In the genomic region with DNA sequence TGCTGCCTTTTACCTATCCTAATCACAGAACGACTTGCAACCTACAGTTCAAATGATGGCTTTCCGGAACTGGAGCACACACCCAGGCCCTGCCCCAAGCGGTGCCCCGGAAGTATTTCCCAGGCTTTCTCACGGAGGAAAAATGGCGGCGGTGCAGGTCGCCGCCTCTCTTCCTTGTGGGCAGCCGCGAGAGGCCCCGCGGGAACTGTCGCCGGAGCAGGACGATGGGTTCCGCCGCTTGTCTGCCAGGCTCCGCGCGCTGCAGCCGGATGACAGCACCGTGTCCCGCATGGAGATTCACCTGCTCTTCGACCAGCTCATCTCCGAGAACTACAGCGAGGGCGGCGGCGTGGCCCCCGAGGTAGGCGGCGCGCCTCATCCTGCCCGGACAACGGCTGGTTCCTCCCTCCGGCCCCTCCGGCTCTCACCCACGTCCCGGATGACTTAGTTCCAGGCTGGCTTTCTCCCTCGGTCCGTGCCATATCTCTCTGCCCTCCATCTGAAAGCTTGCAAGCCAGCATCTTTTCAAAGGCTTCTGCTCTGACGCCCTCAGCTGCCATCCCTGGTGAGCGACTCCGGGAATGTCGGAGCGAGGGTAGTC, we compare ENCODE assay signal across 1 mouse cellular context.
A peak's percentile ranks its signal among the peaks of the same experiment; 100 is the strongest.
TF ChIP-seq lines count a peak whose summit lies in the region.

Gene Heatr6 (plus strand): TSS at position 116 of the 601 bp plus-strand sequence.

TF ChIP-seq in CH12.LX, 34 proteins besides CTCF, POLR2A, EP300 and RAD21 (continued from another document):
- TF ChIP-seq NRF1 (IDR thresholded peaks at IDR 0.05; ENCODE audit: low read depth, low read length) (peak; percentile 65), RCOR1 (conservative IDR thresholded peaks at IDR 0.05; ENCODE audit: low read depth, low read length) (peak; percentile 25; the same call in 1 of the 2 replicates), MEF2A (IDR thresholded peaks at IDR 0.05; ENCODE audit: borderline replicate concordance, low read depth, low read length) (peak; percentile 56; the same call in 1 of the 2 replicates), POLR2AphosphoS2 (IDR thresholded peaks at IDR 0.05; ENCODE audit: low read depth, low read length) (peak; percentile 84; the same call in 1 of the 2 replicates), ELF1 (IDR thresholded peaks at IDR 0.05; ENCODE audit: low read depth, low read length) (peak; percentile 93), ZKSCAN1 (IDR thresholded peaks at IDR 0.05; ENCODE audit: borderline replicate concordance, low read depth, low read length) (no peak), HCFC1 (IDR thresholded peaks at IDR 0.05; ENCODE audit: low read depth, low read length) (peak; percentile 91), KAT2A (IDR thresholded peaks at IDR 0.05; ENCODE audit: insufficient replicate concordance, low read length) (peak; percentile 88; the same call in 1 of the 2 replicates), UBTF (IDR thresholded peaks at IDR 0.05; ENCODE audit: low read depth, low read length) (peak; percentile 86; the same call in 1 of the 2 replicates), E2F4 (IDR thresholded peaks at IDR 0.05; ENCODE audit: insufficient replicate concordance, low read depth, low read length) (no peak), ETS1 (conservative IDR thresholded peaks at IDR 0.05; ENCODE audit: low read depth, low read length) (no peak), ZMIZ1 (IDR thresholded peaks at IDR 0.05; ENCODE audit: low read depth, low read length) (peak; percentile 96), PAX5 (IDR thresholded peaks at IDR 0.05; ENCODE audit: low read length) (no peak), MXI1 (IDR thresholded peaks at IDR 0.05; ENCODE audit: low read depth, low read length) (peak; percentile 78), SIN3A (IDR thresholded peaks at IDR 0.05; ENCODE audit: low read length) (peak; percentile 92), BHLHE40 (IDR thresholded peaks at IDR 0.05; ENCODE audit: low read depth, low read length) (no peak), NELFE (IDR thresholded peaks at IDR 0.05; ENCODE audit: low read depth, low read length) (peak; percentile 87), MYC (IDR thresholded peaks at IDR 0.05; ENCODE audit: low read depth, low read length) (peak; percentile 91), MAFK (IDR thresholded peaks at IDR 0.05; ENCODE audit: insufficient replicate concordance, low read length) (0 out of 2 replicates have a peak, but pooled peaks have one; percentile 4), TBP (conservative IDR thresholded peaks at IDR 0.05; ENCODE audit: low read depth, low read length) (peak; percentile 92), CHD2 (IDR thresholded peaks at IDR 0.05; ENCODE audit: low read length) (peak; percentile 95)
